Mouse (Mus musculus): ENCODE results near the gene Ddi1. TPM values are rescaled to one million over a fixed set of nuclear protein-coding genes. Genes with fewer than 3 reads are reported as not detected.
"Not testable (repeated sequence)": the region's sequence is repeated elsewhere in the genome, so short reads cannot be mapped to it uniquely, and the experiment has no call there.

Ddi1 gene
- total RNA-seq (2021): not detected
- long read RNA-seq, experiment 1, full-length matches to known transcripts: 1 of 1 reads
- long read RNA-seq, experiment 1, partial matches to known transcripts: 0 of 1 reads
- long read RNA-seq, experiment 1, other reads (novel, unspliced or antisense): 0 of 1 reads
- long read RNA-seq, experiment 2: 0 reads

DNA sequence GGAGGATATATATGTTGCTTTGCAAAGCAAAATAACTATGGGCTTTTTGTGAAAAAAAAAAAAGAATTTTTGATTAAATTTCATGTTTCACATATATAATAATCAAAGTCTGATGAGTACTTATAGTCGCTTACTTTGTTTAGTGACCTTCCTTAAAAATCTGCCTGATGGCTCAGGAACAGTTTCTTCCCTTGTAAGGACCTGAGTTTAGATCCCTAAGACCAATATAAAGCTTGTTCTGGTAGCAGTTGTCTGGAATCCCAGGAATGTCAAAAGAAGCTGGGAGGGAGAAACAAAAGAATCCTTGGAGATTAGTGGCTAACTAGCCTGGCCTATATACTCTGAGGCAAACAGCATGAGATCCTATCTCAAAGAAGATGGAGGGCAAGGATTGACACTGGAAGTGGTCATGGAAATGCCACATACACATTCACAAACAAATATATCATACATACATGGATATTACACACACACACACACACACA, at the start of gene Ddi1:
Gene Ddi1 (minus strand): TSS at position 51 of the 485 bp plus-strand sequence.
- no peak for DNase-seq

DNA sequence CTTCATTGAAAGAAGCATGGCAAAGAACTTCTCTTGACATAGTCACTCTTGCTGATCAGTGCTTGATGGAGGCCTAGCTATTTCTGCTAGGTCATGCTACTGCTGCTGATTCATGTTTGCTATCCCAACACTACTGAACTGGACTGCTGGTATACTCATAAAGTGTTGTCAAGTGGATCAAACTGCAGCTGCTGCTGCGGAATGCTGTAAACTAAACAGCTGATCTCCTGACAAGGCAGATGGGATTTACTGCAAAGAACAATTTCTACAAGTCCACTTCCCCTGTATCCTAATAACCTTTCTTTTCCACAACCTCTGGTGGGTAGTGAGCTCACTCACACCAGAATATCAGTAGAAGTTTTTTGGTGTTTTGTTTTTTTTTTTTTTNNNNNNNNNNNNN, 47.5 kb upstream of the Ddi1 start:
- no peak for DNase-seq

DNA sequence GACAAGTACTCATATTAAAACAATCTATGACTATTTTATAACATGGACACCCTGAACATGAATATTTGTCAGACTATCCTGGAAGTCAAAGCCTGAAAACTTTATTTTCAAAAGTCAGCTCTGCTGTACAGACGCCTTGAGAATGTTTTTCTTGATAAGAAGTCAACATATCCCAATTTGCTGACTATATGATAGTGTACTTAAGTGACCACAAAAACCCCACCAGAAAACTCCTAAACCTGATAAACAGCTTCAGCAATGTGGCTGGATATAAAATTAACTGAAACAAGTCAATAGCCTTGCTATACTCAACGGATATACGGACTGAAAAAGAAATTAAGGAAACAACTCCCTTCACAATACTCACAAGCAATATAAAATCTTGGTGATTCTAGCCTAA, 36.2 kb upstream of the Ddi1 start:
- no peak for DNase-seq

DNA sequence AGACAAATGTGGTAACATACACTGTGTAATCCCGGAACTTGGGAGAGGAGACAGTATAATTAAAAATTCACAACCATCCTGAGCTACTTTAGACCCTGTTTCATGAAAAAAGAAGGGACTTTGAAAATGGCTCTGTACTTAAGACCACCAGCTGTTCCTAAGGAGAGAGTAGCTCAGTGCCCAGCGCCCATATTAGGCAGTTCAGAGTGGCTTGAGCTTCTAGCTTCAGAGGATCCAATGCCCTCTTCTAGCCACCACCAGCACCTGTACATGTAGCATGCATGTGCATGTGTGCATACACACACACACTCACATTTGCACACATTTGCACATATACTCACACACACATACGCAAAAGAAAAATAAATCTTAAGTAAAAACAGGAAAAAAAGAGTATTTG, 34.9 kb upstream of the Ddi1 start:
- DNase-seq: no peak

DNA sequence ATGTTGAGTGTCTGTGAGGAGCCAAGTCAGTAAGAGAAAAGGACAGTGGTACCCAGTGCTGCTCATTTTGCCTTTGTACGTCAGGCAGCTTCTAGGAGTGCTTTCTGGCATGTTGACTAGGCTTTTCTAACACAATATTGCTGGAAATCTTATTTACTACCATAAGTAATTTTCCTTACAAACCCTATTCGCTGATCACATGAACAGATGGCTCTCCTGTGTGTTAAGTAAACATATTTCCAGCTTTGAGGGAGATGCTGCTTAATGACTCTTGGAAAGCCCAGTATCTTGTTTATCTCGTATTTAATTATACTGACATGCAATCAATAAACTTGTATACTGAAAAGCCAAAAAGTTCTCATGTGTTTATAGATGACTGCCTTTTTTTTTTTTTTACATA, 32.4 kb upstream of the Ddi1 start:
- no peak for DNase-seq

DNA sequence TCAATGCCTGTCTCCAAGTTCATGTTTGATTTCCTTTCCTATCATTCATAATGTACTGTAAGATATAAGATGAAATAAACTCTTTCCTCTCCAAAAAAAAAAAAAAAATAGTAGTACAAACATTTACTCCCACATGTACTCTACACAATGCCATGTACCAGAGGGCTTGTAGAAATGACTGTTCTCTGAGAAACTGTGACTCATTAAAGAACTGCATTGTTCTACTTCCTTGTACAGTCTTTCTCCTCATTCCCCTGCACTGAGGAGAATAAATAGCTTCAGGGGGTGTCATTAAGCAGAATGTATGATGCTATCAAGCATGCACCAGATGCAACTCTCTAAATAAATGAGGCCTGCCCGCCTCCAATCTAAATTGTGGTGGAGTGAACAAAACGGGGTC, 28.9 kb upstream of the Ddi1 start:
- no peak for DNase-seq

DNA sequence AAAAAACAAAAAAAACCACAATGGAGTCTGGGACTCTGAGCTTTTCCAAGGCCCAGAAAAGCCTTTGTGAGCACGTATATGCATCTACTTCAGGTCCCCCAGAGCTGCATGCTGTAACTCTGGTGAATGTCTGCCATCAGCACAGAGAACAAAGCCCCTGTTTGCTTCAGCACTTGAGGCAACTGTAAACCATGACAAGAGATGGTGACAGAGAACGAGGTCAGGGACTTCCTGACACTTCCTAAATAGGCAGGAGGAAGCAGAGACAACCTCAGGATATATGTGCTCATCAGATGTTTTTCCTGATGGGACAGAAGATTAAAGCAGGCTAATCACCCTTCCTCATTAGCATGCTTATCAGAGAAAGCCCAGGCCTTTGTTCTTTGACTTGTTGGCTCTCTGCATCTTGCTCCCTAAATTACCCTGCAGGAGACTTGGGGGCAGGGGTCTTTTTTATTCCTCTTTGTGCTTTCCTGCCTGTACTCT, 19.6 kb upstream of the Ddi1 start:
- DNase-seq: no peak

DNA sequence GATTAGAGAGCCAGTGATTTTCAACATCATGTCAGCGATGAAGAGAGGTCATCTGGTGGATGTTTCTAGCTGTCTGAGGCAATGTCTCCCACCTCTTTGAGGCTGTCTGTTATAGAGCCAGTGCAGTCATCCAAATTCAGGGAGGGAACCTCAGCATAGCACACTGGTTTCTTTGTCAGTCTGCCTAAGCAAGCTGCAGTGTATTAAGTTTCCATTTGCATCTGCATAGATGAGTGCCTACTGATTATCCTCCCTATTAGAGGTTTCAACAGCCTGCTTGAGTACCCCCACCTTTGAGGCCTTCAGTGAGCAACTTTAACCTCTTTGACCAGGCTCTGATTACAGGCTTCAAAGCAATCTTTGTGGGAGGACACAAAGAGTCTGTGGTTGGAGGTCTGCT, 17.1 kb upstream of the Ddi1 start:
- no peak for DNase-seq

DNA sequence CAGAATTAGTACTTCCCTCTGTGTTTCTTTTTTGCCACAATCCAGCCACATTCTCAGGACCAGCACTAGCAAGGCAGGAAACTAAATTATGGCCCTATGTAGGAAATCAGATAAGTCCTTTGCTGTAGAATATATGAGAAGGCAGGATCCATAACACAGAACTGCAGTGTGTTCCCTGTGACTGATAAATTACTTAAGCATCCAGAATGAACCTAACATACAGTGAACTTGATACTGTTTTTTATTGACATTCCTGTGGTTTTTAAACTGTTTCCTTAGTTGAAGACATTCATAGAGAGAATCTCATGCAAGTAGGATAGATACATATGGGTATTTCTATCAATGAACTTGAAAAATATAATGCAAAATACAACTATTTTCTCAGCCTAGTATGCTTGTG, 7.9 kb upstream of the Ddi1 start:
- DNase-seq: no peak

DNA sequence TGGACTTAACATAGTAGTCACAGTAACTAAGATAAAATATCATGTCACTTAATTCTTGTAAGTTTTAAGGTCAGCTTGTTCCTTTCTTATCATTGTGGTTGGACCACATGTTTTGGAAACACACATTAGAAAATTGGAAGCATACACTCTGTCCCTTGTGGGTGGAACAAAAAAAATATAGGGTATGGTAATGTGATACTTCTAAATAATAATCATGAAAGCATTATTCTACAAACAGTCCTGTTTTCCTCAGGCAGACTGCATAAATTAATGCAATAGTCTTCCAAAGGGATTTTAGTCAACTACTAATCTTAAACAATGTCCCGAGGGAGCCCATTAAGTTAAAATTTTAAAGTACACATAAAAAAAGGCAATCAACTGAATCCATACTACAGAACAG, 6.7 kb upstream of the Ddi1 start:
- no peak for DNase-seq

DNA sequence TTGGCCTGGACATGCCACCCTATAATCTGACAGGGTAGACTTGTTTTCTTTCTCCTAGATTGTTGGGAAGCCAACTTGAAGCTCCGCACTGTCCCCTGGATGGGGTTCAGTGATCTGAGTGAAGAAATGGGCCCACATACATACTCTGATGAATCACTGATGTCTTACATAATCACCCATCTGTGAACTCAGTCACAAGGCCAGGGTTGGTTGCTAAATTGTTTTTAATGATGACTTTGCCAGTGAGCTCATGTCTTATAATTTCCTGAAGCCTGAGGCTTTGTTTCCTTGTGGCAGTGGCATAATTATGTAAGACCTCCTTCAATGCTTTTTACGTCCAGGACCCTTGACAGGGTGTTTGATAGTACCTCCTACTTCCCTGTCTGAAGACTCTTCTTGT, 4.8 kb downstream of the Ddi1 start:
- no peak for DNase-seq

DNA sequence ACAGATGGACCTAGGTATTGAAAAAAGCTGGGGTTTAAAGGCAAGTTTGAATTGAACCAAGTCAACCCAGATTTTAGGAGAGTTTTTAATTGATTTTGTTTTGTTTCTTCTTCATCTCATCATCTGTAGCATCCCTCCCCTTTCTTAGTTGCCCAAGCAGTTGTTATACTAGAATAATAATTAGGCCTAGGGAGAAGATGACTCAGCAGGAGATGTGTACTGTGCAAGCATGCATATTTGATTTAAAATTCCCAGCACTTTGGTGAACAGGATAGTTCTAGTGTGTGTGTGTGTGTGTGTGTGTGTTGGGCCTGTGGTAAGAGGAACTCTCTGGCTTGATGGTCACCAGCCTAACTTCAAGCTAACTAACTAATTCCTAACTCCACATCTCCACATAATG, 12.6 kb downstream of the Ddi1 start:
- no peak for DNase-seq

DNA sequence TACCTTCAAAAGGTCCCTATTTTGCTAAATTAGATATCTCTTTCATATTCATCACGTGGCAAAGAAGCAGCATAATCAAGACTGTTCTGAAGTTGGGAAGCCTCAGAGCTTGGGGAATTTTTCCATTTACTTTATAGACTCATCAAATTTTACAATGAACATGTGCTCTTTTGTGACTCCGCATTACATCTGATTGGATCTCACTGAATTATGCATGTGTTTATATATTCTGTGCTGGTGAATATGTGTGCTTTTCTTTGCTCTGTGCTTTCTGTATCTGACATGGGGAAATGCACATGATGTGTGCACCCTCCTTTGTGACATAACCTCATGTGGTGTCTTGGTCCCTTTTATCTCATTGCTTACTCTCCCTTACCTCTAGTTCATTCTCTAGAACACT, 17.7 kb downstream of the Ddi1 start:
- no peak for DNase-seq

DNA sequence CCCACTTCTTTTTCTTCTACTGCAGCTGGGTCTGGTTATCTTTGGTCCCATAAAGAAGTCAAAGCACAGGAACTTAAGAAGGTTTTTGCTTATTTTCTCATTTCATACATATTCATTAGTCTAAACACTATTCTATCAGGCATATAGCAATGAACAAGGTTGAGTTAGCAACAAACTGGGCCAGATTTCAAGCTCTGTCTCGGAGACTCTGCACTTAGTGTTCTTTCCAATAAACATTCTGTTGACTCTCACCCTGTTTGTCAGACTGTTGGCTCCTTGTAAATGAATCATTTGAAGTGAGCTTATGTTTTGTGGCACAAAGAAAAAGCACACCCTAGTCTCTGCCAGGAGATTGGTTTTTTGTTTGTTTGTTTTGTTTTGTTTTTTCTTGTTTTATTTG, 19.3 kb downstream of the Ddi1 start:
- DNase-seq: no peak

DNA sequence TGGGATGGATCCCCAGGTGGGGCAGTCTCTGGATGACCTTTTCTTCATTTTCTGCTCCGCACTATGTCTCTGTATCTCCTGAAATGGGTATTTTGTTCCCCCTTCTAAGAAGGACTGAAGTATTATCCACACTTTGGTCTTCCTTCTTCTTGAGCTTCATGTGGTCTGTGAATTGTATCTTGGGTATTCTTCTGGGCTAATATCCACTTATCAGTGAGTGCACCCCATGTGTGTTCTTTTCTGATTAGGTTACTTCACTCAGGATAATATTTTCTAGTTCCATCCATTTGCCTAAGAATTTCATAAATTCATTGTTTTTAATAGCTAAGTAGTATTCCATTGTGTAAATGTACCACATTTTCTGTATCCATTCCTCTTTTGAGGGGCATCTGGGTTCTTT, 33.7 kb downstream of the Ddi1 start:
- not testable (repeated sequence) for DNase-seq

DNA sequence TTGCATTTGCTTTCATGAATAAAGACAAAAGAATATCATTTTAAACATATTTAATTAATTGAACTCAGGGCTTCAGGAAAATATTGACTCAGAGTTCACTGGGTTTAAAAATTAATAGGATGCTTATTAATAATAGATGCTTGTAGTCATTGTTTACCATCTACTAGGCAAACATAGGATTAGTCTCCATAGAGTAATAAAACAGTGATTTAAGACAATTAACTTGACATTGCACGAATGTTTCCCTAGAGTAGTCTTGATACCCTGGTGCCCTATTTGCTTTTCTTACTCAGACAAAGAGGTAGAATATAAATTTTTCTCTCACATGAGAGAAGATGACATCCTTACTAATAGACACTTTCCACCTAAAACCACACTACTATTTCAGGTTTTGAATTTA, 52.1 kb downstream of the Ddi1 start:
- DNase-seq: no peak

DNA sequence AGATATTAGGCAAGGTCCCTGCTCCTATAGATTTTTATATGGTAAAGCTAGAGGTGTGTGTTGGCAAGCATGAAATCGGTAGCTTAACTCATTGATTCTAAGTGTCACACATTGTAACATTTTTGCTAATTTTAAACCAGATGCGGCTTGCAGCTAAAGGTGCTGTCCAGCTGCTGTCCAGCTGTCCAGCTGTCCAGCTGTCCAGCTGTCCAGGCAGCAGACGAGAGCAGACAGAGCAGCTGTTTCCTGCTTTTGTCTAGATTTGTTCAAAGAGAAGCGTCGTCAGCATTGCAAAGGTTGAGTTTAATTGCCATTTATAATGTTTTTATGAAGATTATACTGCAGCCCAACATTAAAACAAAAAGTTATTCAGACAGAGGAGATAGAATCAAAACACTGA, 56.8 kb downstream of the Ddi1 start:
- DNase-seq: no peak

Other genes with a start within 250 kb of the Ddi1 start
- gene Pdgfd, start 101.3 kb downstream of the Ddi1 start, total RNA-seq (2021): 1 to 10 TPM; 4.3 to 4.4 TPM